Mouse (Mus musculus) kidney, postnatal 0 days (tissue): ENCODE measurements around the gene Tprgl. TPM values are rescaled to one million over a fixed set of nuclear protein-coding genes. Genes with fewer than 3 reads are reported as not detected.

Experiments
- ATAC-seq: fragments of 200-750 bp; cut with Nextera tagmentation; replicated peaks from 2 replicates; pipeline ENCODE4 v1.8.0; 2017; ENCODE audit warnings: low read depth, moderate number of reproducible peaks, moderate TSS enrichment, moderate library complexity; ENCODE audit not compliant: low FRiP score
- DNase-seq: peaks from one replicate; pipeline ENCODE4 v3.0.0-alpha.2; 2016; ENCODE audit warnings: low spot score
- H3K27ac ChIP-seq: fragments of 300-500 bp; sonication (generic); 2 replicates; pipeline ENCODE4 v1.5.1; 2014; ENCODE audit warnings: mild to moderate bottlenecking
- H3K27me3 ChIP-seq: fragments of 300-500 bp; sonication (generic); 2 replicates; pipeline ENCODE4 v1.6.1; 2014; ENCODE audit warnings: low read length, mixed read lengths; ENCODE audit not compliant: insufficient read depth
- H3K36me3 ChIP-seq: fragments of 300-500 bp; sonication (generic); 2 replicates; pipeline ENCODE4 v1.6.1; 2014; ENCODE audit warnings: low read length, mixed read lengths; ENCODE audit not compliant: insufficient read depth
- H3K4me1 ChIP-seq: fragments of 300-500 bp; sonication (generic); replicated peaks from 2 replicates; pipeline ENCODE4 v1.6.1; 2014; ENCODE audit warnings: antibody characterized with exemption, low read length, mixed read lengths; ENCODE audit not compliant: insufficient read depth
- H3K4me2 ChIP-seq: fragments of 300-500 bp; sonication (generic); 2 replicates; pipeline ENCODE4 v1.6.1; 2014; ENCODE audit warnings: mild to moderate bottlenecking, low read length, moderate library complexity, mixed read lengths
- H3K4me3 ChIP-seq: fragments of 300-500 bp; sonication (generic); replicated peaks from 2 replicates; pipeline ENCODE4 v1.5.1; 2014; ENCODE audit warnings: low read depth, low read length
- H3K9ac ChIP-seq: fragments of 300-500 bp; sonication (generic); 2 replicates; pipeline ENCODE4 v1.6.1; 2014; ENCODE audit warnings: low read depth, low read length
- H3K9me3 ChIP-seq: fragments of 300-500 bp; sonication (generic); replicated peaks from 2 replicates; pipeline ENCODE4 v1.6.1; 2016; ENCODE audit warnings: low read length, inconsistent platforms, mixed read lengths
- CTCF ChIP-seq: IDR thresholded peaks from 2 replicates; pipeline ENCODE4 v1.5.1; 2016; ENCODE audit warnings: antibody characterized with exemption, low read depth, mild to moderate bottlenecking, moderate library complexity
- WGBS: fragments of 180-500 bp; shearing (Covaris S2); extraction: QIAGEN DNeasy Blood & Tissue Kit; methylation state at CpG from one replicate; pipeline ENCODE4 v1.1.7; 2014; 5-methylcytosine and 5-hydroxymethylcytosine counted together
- polyA plus RNA-seq: library from polyadenylated mRNA; unstranded; fragments of >200 nt; fragmentation: Nextera tagmentation; extraction: Ambion mirVana; gene quantifications from 2 replicates; pipeline ENCODE4 v1.2.1, GENCODE M21; 2015

Gene Tprgl
- polyA plus RNA-seq, 1 experiment from 2014 or later = 172 TPM

GRCm38 (mm10) chr4:154181001-154181400 lies 20.5 kb upstream of the Tprgl start:
- Histone ChIP-seq H3K27ac (no peak overlapping the region), H3K36me3 (no peaks in the 10 kb centered on the region), H3K27me3 (no peaks in the 10 kb centered on the region), H3K4me1 (no peaks in the 10 kb centered on the region), H3K4me2 (no peak overlapping the region), H3K9me3 (no peaks in the 10 kb centered on the region), H3K4me3 (no peak overlapping the region), H3K9ac (no peak overlapping the region)
- DNase-seq = no peak
- 31% methylated on average over 7 of the region's 7 CpGs for WGBS
- no peak for TF ChIP-seq CTCF
- no peak for ATAC-seq

GRCm38 (mm10) chr4:154177257-154177656 lies 16.8 kb upstream of the Tprgl start:
- no peaks in the 10 kb centered on the region for H3K4me1 ChIP-seq
- no peak; the same call in 1 of the 2 replicates for ATAC-seq
- no peak for TF ChIP-seq CTCF

GRCm38 (mm10) chr4:154171931-154172604 lies 11.6 kb upstream of the Tprgl start:
- no peaks in the 10 kb centered on the region for H3K9me3 ChIP-seq
- H3K27me3 ChIP-seq = peaks cover 40% of the 10 kb centered on the region
- no peak overlapping the region for H3K9ac ChIP-seq
- H3K36me3 ChIP-seq = no peaks in the 10 kb centered on the region
- peak overlapping the region; percentile 67 for H3K4me2 ChIP-seq
- 41% methylated on average over 13 of the region's 13 CpGs for WGBS
- H3K4me1 ChIP-seq = peaks cover 14% of the 10 kb centered on the region; the same call in 1 of the 2 replicates
- no peak overlapping the region for H3K27ac ChIP-seq
- DNase-seq = no peak
- ATAC-seq = no peak
- peak overlapping the region; percentile 43; the same call in 1 of the 2 replicates for H3K4me3 ChIP-seq
- no peak for TF ChIP-seq CTCF

More at GRCm38 (mm10) chr4:154177257-154177656, 16.8 kb upstream of the Tprgl start:
- 0 out of 2 replicates have a peak, but pooled peaks cover 6% of the 10 kb centered on the region for H3K27me3 ChIP-seq
- no peak overlapping the region for H3K9ac ChIP-seq
- H3K4me2 ChIP-seq = no peak overlapping the region
- no peaks in the 10 kb centered on the region for H3K36me3 ChIP-seq
- no peak overlapping the region for H3K4me3 ChIP-seq
- no peaks in the 10 kb centered on the region for H3K9me3 ChIP-seq
- no peak overlapping the region for H3K27ac ChIP-seq
- 58% methylated on average over 8 of the region's 8 CpGs for WGBS
- DNase-seq = no peak

DNA sequence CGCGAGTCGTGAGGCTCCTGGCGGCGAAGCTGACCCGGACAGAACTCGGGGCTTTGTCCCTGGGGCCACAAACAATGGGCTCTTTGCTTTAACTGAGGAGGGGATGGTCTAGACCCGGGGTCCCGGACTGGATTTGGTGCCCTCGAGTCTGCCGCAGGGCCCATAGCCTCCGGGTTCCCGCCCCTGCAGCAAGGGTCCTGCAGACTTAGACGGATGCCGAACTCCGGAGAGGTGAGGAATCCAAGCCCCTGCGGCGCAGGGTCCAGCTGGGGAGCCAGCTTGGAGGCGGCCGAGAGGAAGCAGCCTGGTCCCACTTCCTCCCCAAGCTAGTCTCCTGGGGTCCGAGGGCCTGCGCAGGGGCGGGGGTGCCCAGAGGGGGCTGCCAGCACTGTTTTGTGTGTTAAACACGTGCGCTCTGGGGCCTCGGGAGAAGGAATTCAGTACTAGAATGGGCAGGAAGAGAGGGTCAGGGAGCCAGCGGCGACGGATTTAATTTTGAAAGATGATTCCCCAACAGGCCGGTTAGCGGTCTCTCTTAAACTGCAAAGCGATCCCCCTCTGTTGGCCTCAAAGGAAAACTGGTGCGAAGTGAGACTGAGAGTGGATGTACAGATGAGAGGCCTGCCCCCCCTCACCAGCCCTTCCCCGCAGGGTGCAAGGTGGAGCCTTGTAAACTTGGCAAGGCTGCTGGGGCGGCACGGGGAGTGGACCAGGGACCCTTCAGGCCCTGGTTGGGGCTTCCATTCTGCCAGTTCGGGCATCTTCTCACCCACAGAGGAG lies 10.9 kb upstream of the Tprgl start:
- no peak; the same call in 1 of the 2 replicates for ATAC-seq
- Histone ChIP-seq H3K27ac (no peak overlapping the region), H3K27me3 (peaks cover 40% of the 10 kb centered on the region), H3K9me3 (no peaks in the 10 kb centered on the region), H3K4me3 (peak overlapping the region; percentile 43), H3K4me2 (peak overlapping the region; percentile 67), H3K4me1 (peaks cover 14% of the 10 kb centered on the region; the same call in 1 of the 2 replicates), H3K36me3 (no peaks in the 10 kb centered on the region), H3K9ac (peak overlapping the region; percentile 42)
- 2% methylated on average over 37 of the region's 37 CpGs for WGBS
- TF ChIP-seq CTCF = no peak
- DNase-seq = peak; percentile 40

DNA sequence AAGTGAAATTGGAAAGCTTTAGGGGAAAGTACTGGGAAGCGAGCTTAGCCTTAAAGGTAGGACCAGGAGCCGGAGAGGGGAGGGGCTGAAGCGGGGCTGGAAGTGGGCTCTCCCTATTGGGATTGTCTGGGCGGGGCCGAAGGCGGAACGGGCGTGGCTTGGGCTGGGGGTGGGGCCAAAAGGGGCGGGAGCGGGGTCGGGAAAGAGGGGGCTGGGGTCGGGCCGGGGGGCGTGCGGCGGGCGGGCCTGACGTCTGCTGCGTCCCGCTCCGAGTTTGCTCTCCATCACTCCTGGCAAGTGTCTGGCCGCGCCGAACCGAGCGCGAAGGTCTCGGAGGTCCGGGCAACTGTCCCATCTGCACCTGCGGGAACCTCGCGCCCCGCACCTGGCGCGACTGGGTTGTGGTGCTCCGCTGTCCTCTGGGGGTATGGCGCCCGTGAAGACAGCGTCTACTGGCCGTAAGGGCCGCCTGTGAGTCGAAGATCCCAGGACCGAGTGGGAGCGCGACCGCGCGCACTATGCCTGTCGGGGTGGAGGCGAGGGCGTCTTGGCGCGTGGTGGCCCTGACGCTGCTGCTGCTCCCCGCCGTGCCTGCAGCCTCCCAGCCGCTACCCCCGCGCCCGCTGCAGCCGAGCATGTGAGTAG lies 10.2 kb upstream of the Tprgl start, which contains the start of gene Megf6:
Gene Megf6 (plus strand): TSS at position 225 of the 645 bp plus-strand sequence.
- Histone ChIP-seq H3K27me3 (peaks cover 40% of the 10 kb centered on the region), H3K9me3 (no peaks in the 10 kb centered on the region), H3K27ac (no peak within 1 kb of the TSS), H3K36me3 (no peaks in the 10 kb centered on the region), H3K4me3 (peak within 1 kb of the TSS; percentile 43), H3K9ac (peak within 1 kb of the TSS; percentile 42), H3K4me1 (peaks cover 14% of the 10 kb centered on the region; the same call in 1 of the 2 replicates), H3K4me2 (peak within 1 kb of the TSS; percentile 67)
- under 1% methylated on average over 56 of the region's 61 CpGs for WGBS
- DNase-seq = peak; percentile 57
- no peak for TF ChIP-seq CTCF
- ATAC-seq = peak; percentile 59; the same call in 1 of the 2 replicates

DNA sequence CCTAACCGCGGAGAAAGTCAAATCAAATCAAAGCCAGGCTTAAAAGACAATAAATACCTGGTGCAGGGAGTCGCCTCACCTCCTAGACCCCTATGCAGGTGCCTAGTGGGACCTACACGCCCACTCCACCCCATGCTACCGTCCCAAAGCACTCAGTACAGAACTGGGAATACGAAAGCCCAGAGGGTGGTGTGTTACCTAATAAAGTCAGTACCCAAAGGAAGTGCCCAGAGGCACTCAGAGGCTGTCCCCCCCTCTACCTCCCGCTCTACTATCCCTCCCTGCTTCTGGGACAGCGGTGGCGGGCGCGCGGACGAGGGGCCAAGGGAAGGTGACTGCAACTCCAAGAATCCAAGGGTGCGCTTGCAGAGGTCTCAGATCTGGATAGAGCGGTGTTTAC lies 9.6 kb upstream of the Tprgl start:
- H3K27me3 ChIP-seq = peaks cover 40% of the 10 kb centered on the region
- ATAC-seq = 0 out of 2 replicates have a peak, but pooled peaks have one; percentile 11
- H3K36me3 ChIP-seq = no peaks in the 10 kb centered on the region
- peak overlapping the region; percentile 67 for H3K4me2 ChIP-seq
- peaks cover 14% of the 10 kb centered on the region; the same call in 1 of the 2 replicates for H3K4me1 ChIP-seq
- no peak for TF ChIP-seq CTCF
- H3K4me3 ChIP-seq = peak overlapping the region; percentile 43
- DNase-seq = no peak
- no peak overlapping the region for H3K27ac ChIP-seq
- 0 out of 2 replicates have a peak overlapping the region, but pooled peaks have one; percentile 37 for H3K9ac ChIP-seq
- 3% methylated on average over 15 of the region's 15 CpGs for WGBS
- H3K9me3 ChIP-seq = no peaks in the 10 kb centered on the region
